Mouse (Mus musculus) Muller cell, postnatal 12 days (primary cell): ENCODE measurements around the gene Pdp2.

Experiments used
- DNase-seq: peaks from one replicate; pipeline ENCODE4 v3.0.0-alpha.2; 2015; ENCODE audit errors: inconsistent ontology term

Pdp2 gene

DNA sequence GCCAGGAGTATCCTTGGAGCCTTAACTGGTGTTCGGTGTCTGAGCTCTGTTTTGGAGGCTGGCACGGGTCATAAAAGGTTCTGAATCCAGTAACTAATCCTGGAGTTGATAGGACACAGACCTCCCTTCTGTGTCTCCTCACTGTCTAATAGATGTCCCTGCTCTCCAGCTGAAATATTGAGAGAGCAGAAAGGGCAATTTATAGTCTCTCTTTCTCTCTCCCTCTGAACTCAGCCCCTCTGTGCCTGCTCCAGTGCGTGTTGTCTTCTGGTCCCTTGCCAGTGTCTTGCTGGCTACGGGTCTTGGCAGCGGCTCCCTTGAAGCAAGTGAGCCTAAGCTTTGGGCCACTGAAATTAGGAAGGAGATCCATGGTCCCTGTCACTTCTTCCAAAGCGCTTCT is 6.4 kb downstream of the Pdp2 start:
- DNase-seq, result no peak

DNA sequence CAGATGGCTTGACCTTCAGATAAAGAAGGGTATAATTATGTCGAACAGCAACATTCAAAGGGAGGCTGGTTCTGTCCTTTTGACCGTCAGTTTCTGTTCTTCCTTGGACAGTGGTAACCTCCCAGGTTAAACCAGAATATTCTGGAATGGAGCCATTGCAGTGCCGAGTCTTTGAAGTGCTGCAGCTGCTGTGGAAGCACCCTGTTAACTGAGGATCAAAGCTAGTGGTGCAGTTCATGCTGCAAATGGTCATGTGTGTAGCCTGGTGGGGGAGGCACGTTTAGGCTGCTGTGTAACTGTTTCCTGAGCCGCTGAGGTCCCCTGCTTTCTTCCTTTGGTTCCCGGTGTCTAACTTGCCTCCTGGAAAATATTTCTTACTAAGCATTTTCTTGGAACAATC is 7.2 kb downstream of the Pdp2 start:
- no peak for DNase-seq

DNA sequence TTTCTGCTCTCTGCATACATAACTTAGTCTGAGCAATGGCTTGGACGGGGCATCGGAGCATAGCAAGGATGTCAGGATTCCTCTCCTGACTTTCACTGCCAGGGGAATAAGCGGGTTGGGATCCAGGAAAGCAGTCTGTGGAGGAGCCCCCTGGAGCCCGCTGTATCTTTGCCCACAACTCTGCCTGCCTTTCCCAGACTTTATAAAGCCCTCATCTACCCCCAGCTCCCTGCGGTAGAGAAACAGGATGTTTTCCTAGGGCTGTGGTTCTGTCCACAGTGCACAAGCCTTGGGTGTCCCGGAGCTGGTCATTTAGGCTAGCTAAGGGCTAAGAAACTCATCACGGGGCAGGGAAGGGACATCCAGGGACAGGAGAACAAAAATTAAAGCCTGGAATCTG is 10.1 kb downstream of the Pdp2 start:
- DNase-seq, result no peak

DNA sequence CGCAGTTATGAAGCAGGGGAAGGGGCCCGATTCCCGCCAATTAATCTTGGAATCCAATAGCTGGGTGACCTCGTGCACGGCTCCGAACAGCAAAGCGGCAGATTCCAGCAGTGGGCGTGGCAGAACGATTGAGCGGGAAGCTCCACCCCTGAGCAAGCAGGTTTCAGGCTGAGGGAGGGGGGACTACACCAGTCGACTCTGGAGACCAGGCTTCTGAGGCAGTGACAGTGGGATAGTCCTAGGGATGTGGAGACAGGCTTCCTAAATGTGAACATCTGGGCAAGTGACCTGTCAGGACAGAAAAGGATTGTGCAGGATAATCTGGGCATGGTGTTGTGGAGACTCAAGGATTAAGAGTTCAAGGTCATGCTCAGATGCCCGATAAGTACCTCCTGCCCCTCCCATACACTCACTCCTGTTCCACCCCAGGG is 10.7 kb downstream of the Pdp2 start:
- peak; percentile 12 for DNase-seq

DNA sequence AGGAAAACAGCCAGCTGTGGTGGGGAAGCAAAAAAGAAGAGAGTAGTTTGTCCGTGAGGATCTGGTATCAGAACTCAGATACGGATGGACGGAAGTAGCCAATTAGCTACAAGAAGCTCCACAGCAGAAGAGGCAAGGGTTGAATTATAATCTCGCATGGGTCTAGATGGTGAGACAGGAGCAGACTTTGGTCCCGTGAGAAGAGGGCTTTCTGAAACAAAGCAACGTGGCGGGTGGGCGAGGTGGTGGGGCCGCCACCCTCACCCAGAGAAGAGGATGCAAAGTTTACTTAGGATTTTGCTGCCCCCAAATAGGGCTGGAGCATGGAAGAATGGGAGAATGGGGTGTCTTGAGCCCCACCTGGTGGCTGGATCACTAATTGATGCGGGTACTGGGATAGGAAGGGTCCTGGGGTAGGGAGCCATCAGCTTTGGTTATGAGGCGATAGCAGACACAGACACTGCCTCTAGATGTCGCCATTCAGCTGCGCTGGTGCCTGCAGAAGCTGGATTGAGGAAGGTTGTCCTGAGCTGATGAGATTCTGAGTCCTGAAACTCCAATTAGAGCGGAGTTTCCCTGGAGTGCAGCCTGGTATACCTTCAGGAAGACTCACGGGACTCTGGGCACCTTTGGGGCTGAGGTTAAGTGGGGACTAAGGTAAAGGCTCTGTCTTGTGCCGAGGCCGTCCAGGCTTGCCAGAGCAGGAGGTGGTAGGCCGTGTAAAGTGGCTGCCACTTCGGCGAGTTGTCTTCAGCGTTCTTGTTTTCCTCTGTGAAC is 11.4 kb downstream of the Pdp2 start:
- DNase-seq, result peak; percentile 87

DNA sequence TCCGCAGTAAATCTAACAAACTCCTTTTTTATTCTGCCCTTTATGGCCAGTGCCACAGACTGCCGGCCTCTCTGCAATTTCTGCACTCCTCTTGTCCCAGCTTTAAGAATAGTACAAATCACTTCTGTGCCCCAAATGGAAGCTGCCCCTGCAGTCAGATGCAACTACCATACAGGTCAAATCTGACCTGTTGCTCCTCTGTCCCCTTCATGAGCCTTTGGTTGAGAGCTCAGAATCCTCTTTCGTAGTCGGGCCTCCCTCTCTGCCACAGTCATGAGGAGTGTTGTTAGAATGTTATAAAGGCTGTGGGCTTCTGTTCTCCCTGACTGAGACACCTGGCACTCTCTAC is 12.0 kb downstream of the Pdp2 start:
- DNase-seq, result no peak

DNA sequence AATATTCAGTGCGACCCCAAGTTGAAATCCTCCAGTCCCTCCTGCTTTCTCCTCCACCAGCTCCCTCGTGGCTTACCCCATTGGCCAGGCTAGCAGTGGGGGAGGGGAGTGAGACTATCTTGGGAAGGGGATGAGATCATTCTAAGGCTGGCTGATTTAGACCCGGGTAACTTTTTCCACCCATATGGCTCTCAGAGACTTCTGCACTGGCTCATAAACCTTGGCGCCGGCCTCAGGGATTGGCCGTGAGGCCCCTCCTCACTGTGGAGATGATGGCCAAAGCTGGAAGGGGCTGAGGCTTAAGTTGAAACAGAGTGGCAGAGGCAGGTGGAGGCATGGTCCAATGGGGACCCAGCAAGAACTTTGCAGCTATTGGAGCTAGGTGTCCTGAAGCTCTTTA is 15.1 kb downstream of the Pdp2 start:
- no peak for DNase-seq

DNA sequence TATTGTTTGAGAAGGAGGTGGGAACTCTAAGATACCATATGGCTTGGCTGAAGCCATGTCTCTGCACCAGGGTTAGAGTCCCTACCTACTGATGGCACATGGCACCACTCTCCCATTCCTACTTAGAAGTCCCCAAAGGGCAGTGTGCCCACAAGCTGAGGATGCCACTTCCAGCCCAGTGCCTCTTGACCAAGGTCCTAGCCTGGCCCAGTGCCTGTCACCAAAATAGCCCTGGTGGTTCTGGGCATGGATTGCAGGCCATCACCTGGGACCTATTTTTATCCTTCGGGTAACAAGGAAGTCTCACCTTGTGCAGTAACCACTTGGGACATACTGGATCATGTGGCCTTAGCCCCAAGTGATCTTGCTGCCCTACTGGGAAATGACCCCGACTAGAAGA is 16.7 kb downstream of the Pdp2 start:
- no peak for DNase-seq

DNA sequence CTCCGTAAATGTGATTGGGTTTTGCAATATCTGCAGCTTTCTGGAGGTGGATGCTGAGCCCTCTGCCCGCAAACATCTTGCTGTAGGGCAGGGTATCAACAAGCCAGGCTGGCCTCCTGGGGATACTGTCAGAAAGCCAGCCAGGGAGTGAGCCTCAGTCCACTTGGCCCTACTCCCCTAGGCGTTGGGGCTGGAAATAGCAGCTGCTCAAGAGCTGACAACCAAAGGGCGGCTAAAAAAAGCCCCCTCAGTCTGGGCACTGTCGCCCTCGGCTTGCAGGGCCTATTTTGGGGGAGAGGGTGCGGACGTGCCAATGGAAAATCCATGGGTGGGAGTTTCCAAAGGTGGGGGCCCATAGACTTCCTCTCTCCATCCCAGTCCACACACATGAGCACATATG is 18.0 kb downstream of the Pdp2 start:
- no peak for DNase-seq

DNA sequence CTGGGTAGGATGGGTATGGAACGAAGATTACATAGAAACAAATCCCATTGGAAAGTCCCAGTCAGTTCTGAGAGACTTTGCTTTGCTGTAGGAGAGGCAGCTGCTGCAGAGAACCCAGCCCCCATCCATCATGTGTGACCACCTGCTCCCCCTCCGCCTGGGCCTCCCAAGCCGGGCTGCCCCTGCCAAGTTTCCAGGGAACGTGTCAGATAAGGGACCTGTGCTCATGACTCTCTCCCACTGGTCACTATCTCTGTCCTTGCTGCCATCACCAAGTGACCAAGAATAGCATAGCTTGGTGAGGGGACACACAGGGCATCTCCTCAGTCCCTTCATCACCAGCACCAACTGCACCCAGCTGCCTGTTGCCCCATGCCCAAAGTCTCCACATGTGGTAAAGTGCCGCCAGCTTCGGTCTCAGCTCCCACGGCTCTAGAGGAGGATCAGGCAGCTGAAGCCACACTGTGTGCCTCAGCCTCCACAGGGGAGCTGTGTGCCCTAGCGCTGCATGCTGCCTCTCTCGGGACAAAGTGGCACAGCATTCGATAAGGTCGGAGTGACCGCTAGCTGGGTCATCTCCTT is 19.0 kb downstream of the Pdp2 start:
- DNase-seq, result no peak

DNA sequence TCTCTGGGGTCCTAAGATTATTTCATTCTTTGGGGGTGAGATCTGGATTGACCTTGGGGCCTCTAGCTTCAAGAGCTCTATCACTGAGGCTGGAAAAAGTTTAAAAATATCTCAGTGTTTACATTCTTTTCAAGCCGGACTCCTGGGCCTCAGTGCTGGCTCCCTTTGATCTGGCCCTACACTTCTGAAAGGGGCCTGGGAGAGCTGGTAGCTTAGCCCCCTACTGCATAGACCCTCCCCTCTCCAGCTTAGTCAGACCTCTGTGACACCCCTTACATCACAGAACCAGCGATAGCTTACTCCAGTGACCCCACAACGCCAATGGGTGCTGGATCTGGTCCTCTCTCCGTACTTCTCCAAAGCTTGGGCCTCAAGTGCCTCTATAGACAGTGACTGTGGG is 20.4 kb downstream of the Pdp2 start:
- no peak for DNase-seq

DNA sequence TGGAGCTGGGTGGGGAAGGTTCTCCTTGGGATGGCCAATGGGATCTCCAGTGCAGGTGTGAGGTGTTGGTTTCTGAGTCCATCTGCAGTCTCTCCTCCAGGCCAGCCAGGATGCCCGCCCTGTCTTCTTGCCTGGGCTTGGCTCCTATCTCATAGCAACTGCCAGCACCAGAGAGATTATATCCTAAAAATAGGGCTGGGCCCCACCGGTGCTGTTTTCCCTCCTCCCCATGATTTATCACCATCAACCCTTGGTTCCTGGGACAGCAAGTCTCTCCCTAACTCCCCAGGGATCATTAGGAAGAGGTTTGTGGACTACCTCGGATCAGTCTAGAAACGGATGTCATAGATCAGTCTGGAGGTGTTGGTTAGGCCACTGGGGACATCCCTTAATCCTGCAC is 21.9 kb downstream of the Pdp2 start:
- no peak for DNase-seq

DNA sequence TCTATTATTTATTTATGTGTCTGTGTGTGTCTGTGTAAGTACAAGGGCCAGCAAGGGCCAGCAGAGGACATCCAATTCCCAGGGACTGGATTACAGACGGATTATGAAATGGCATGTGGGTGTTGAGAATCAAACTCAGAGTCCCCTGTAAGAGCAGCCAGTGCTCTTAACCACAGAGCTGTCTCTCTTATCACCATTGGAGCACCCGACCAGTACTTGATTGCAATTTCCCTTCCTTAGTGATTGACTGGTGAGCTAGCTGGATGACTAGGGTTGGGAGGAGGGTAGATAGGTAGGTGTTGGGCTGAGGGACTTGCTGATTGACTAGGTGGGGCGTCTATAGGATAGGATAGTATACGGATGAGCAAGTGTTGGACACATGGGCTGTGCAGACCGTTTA is 29.5 kb downstream of the Pdp2 start:
- no peak for DNase-seq

DNA sequence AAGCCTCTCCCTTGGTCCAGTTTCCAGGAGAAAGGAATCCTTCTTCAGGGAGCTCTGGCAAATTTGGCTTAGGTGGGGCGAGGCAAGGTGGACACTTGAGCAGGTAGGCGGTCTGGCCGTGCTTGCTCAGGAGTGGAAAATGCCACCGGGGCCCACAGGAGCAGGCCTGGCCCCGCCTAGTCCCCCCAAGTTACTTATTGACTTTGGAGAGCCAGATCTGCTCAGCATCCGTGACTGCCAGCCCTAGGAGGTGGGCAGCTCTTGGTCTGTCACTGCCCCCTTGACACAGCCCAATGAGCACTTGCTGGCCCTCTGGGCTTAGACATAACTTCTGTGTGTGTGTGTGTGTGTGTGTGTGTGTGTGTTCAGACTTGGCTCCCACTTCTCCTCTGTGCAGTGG is 32.9 kb downstream of the Pdp2 start, which contains the start of gene Cdh16:
Cdh16 (minus strand) TSS at position 236 of the 400 bp plus-strand sequence.
- no peak for DNase-seq

DNA sequence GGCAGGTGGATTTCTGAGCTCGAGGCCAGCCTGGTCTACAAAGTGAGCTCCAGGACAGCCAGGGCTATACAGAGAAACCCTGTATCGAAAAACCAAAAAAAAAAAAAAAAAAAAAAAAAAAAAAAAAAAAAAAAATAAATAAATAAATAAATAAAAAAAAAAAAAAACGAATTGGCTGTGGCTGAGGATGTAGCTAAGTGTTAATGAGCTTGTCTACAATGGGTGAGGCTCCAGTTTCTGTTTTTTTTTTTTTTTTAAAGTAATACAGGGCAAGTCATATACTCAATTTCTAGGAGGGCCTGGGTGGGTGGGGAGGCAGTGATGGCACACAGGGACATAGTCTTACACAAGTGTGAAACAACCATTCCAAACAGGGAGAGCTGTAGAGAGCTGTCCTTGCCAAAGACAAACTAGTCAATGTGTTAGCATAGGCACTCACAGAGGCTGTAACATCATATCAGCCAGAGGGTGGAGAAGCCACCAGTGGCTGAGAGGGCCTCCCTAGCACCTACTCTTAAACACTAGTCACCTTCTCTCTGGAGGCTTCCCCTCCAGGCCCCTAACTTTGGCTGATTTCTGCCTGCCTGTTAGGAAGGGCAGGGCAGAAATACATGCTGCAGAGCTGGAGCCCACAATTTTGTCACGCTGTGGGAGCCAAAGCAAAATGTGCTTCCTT is 36.0 kb downstream of the Pdp2 start:
- DNase-seq, result no peak

DNA sequence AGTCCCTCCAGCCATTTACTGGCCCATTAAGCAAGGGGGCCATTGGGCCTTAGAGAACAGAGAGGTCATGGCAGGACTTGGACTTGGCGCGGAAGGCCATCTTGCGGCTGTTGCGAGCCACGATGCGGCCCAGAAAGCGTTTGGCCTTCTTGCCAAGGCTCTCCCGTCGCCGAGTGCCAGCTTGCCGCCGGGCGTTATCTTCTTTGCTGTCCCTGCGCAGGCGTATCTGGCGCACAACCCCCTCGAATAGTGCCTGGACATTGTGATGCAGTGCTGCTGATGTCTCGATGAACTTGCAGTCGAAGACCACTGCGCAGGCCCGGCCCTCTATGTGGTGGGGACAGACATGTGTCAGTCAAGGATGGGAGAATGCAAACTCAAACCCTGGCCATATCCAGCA is 37.2 kb downstream of the Pdp2 start:
- DNase-seq, result no peak

DNA sequence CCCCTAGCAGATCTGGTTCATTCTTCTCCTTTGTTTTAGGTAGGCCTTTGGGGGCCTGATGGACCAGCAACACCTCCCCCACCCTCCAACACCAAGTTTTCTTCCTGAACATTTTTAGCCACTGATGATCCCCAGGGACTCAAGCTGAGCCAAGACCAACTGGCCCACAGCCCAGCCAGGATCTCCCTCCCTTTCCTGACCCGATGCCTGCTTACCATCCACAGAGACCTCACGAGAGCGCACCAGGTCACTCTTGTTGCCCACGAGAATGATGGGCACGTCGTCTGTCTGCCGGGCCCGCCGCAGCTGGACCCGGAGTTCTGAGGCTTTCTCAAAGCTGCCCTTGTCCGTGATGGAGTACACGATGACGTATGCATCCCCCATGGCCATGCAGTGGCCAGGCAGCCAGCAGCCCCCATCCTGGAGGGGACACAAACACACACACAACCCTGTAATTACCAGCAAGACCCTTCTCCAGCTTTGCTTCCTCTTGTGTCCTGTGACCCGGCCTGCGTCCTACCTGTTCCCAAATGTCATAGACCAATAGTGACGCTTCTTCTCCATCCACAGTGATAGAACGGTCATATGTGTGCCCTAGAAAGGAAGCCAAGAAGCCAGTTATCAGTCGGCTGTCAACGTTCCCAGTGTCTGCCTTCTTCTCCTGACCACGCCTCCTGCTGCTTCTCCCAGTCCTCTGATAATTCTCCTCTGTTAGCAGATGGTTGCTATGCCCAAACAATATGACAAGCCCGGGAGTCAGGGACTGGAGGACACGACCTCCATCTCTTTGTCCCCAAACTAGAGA is 38.3 kb downstream of the Pdp2 start:
- DNase-seq, result no peak

DNA sequence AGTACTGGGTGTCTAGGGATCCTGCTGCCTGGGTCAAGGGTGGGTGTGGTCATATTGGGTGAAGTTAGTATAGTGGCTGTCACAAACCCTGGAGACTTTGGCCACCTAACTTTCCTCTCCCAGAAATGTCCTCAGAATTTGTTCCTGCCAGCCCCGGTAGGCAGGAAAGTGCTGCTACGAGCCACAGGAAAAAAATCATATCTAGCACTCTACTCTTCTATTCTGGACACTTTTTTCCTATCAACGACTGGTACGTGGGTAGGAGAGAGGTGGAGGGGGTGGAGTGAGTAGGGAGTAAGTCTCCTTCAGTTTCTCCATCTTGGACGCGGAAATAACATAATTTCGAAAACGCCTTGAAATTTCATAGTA is 38.8 kb downstream of the Pdp2 start:
- DNase-seq, result no peak

DNA sequence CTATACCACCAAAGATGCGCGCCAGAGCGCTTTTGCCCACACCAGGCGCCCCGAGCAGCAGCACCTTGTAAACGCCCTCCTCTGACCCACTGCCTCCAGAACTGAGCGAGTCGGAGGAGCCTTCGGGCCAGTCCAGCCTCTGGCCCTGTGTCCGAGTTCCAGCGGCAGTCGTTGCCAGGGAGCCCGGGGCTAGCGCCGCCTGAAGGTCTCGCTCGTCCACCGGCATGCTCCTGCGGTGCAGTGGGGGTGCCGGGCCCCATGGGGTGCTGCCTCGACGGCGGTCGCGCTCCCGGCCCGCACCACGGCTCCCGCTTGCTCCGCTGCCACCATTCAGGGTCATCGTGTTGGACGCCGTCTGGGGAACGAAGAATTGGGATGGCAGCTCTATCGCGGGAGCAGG is 39.3 kb downstream of the Pdp2 start:
- no peak for DNase-seq

DNA sequence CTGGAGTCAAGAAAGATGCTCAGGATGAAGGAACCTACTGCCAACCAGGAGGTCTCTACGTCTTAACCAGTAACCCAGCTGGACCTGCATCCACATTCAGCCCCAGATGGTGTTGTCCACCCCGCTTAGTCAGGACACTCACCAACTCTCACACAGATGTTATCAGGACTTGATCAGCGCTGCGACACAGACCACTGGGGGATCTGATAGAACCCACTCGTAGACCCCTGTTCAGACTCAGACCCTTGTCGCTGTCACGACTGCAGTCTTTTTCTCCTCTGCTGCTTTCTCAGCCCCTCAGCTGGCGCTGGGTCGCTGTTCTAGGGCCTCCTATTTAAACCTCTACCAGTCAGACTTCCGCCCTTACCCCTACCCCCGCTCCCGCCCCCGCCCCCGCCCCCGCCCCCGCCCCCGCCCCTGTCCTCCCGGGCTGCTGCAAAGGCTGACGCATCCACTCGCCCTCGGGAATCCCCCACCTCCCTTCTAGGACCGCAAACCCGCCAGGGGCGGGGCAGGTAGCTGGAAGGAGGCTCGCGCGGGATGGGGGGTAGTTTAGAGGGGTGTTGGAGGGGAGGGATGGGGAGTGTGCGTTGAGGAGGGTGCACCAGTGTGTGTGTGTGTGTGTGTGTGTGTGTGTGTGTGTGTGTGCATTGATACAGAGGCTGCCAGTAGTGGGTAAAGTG is 39.9 kb downstream of the Pdp2 start, which contains the start of gene Rrad:
Rrad (minus strand) TSS at position 347 of the 683 bp plus-strand sequence.
- peak; percentile 82 for DNase-seq

DNA sequence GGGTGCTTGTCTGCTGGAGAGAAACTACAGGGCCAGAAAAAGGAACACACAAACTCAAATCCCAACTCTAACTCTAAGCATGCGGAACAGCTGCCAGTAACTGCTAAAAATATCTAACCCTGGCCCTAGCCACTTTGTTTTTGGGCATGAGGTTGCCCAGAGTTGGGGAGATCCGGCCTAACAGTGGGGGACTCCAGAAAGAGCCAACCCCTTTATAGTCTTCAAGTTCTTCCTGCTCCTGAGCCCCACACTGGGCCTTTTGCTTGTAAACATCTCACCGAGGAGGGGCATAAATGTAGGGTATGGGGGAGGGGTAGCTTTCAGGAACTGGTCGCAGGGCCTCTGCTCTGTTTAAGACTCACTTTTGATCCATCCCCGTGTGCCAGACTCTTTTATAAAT is 40.7 kb downstream of the Pdp2 start:
- DNase-seq, result no peak

DNA sequence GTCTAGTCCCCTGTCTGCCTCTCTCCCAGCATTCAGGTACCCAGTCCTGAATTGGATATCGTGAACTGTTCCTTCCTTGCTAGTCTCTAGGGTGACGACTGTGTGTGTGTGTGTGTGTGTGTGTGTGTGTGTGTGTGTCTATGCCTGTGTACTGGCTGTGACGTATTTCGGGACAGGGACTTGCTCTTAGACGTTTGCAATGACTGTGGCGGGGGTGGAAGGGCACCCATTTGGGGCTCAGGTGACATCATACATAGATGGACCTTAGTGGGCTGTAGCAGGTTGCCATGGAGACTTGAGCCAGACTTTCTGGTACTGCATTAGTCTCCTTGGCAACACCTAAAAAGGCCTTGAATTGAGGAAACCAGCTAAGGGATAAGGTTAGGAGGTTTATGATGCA is 41.2 kb downstream of the Pdp2 start:
- no peak for DNase-seq
